Mouse (Mus musculus): Measurements from ENCODE around the gene Blm. TPM values are rescaled to one million over a fixed set of nuclear protein-coding genes. Genes with fewer than 3 reads are reported as not detected.

The Blm gene
- polyA plus RNA-seq, 1 experiment from 2014 or later: 11.3 TPM

DNA sequence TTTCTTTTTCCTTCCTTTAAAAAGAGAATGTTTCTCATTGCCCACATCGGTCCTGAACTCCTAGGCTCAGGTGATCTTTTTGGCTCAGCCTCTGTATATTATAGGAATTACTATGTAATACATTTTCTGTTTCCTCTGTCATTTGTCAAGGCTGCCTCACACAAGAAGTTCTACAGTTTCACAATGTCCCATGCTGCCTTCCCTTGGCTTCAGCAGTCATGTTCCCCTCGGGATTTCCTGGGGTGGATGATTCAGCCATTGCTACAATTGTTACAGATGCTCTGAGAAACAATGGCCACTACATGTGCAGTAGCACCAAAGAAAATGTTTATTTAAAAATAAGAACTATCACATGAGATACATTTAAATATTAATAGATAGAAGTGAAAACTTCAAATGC, 80.1 kb downstream of the Blm start:
- H3K27ac ChIP-seq: no peak overlapping the region
- no peak for ATAC-seq (ENCODE audit: low FRiP score)
- no peak overlapping the region for H3K4me2 ChIP-seq
- H3K9ac ChIP-seq: no peak overlapping the region
- 95% methylated on average over 2 of the region's 2 CpGs for WGBS
- no peaks in the 10 kb centered on the region for H3K9me3 ChIP-seq
- H3K27me3 ChIP-seq: no peaks in the 10 kb centered on the region
- H3K4me1 ChIP-seq (replicated peaks): no peaks in the 10 kb centered on the region
- peaks cover 33% of the 10 kb centered on the region for H3K36me3 ChIP-seq
- no peak overlapping the region for H3K4me3 ChIP-seq

DNA sequence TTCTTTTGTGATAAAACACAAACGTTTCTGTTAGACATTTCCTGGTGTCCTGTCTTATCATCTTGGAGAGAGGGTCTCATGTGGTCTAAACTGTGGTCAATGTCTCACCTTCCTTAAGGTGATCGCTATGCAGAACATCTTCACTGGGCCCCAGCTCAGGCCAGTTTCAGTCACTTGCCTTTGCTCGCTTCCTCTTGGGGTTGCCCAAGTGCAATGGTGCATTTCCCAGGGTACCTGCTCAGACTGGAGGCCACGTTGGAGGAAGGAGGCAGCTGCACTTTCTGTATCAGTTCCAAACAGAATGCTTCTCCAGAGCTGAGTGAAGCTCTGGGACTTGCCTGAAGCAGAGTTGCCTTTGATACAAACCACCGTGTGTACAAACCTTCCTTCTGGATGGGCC, 80.9 kb downstream of the Blm start:
- Histone ChIP-seq H3K4me3 (no peak overlapping the region), H3K27me3 (no peaks in the 10 kb centered on the region), H3K36me3 (peaks cover 29% of the 10 kb centered on the region), H3K4me1 (replicated peaks) (no peaks in the 10 kb centered on the region), H3K27ac (no peak overlapping the region), H3K9me3 (no peaks in the 10 kb centered on the region), H3K4me2 (no peak overlapping the region), H3K9ac (no peak overlapping the region)
- no peak for ATAC-seq (ENCODE audit: low FRiP score)
- 93% methylated on average over 5 of the region's 5 CpGs for WGBS

DNA sequence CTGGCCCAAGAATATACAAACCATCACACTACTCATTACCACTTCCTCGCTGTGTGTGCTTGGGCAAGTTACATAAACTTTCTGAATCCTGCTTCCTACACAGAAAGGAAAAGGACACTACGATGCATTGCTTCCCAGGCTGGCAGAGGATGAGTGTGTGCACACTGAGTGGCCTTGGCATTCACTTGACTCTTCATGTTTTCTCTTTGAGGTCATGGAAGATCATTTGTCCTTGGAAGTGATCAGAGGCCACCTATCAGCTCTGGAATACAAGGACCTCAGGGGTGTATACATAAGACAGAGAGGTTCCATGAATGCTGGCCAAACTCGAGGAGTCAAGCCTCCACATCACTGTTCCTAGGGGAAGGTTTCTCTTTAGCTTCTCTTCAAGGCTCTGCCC, 81.8 kb downstream of the Blm start:
- Histone ChIP-seq H3K4me3 (no peak overlapping the region), H3K4me2 (no peak overlapping the region), H3K27me3 (no peaks in the 10 kb centered on the region), H3K36me3 (peaks cover 29% of the 10 kb centered on the region), H3K27ac (no peak overlapping the region), H3K9ac (no peak overlapping the region), H3K9me3 (no peaks in the 10 kb centered on the region), H3K4me1 (replicated peaks) (no peaks in the 10 kb centered on the region)
- 87% methylated on average over 3 of the region's 3 CpGs for WGBS
- no peak for ATAC-seq (ENCODE audit: low FRiP score)

DNA sequence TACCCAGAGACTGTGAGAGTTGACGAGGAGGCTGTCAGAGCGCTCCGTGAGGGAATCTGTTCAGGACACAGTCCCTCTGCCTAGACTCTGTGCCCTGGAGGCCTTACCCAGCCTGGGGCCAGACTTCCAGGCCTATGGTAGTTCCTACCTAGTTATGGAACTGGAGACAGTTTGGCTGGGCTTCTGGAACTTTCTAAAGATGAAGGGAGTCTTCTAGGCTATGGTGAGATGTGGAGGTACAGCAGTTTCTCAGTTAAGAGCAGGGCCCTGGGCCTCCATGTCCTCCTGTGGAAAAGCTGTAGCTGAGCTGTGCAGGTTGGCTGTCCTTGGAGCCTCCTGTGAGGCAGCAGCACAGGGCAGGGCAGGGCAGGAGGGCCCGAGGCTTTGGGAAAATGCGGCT, 82.7 kb downstream of the Blm start:
- Histone ChIP-seq H3K4me1 (replicated peaks) (no peaks in the 10 kb centered on the region), H3K4me3 (no peak overlapping the region), H3K4me2 (no peak overlapping the region), H3K27me3 (no peaks in the 10 kb centered on the region), H3K9me3 (no peaks in the 10 kb centered on the region), H3K9ac (no peak overlapping the region), H3K36me3 (peaks cover 29% of the 10 kb centered on the region), H3K27ac (no peak overlapping the region)
- no peak for ATAC-seq (ENCODE audit: low FRiP score)
- 87% methylated on average over 5 of the region's 5 CpGs for WGBS

DNA sequence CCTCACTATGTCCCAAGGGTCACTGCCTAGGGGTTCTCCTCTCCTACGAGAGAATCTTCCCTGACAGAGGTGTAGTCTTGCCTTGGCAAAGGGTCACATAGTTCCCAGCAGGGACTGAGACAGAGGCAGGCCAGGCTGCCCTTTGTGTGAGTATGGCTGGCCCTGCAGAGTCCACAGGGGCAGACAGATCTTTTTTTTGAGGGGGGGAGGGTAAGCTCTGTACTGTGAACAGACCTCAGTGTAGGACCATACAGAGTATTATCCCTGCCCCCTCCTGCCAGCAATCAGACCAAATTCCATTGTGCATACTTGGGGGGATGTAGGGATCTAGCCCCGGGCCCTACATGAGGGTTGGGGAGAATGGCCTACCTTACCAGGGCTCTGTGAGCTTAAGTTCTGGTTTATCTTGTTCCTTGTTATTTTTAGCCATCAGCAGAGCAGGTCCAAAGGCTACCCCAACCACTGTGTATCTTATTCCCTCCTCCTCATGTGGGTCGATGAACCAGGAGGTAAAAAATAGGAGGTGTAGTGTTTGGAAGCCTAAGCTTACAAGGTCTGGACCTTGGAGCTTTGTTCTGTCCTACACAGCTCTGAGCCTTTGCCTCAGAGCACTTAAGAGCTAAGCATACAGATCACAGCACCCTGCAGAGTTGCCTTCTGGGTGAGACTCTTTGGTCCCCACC, 83.2 kb downstream of the Blm start:
- Histone ChIP-seq H3K4me1 (replicated peaks) (no peaks in the 10 kb centered on the region), H3K4me2 (no peak overlapping the region), H3K9me3 (no peaks in the 10 kb centered on the region), H3K4me3 (no peak overlapping the region), H3K36me3 (peaks cover 25% of the 10 kb centered on the region), H3K27me3 (no peaks in the 10 kb centered on the region), H3K27ac (no peak overlapping the region), H3K9ac (no peak overlapping the region)
- WGBS: 83% methylated on average over 3 of the region's 3 CpGs
- no peak for ATAC-seq (ENCODE audit: low FRiP score)

DNA sequence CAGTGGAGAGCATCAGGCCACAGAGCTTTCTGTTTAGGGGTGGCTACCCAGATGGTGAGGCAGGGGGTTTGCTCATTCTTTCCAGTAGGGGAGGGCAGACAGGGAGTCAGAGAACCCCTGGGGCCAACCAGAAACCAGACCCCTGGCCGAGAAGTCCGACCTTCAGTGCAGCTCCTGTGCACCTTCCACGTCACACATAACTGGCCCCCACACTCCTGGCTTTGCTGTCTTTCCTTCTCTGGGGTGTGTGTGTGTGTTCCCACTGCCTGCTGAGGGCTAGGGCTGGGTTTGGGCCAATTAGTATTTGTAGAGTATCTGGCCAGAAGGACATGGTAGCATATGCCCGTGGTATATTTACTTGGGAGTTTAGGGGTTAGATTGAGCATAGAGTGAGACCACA, 84.6 kb downstream of the Blm start:
- Histone ChIP-seq H3K9ac (no peak overlapping the region), H3K4me2 (no peak overlapping the region), H3K27me3 (no peaks in the 10 kb centered on the region), H3K27ac (no peak overlapping the region), H3K36me3 (peaks cover 22% of the 10 kb centered on the region), H3K4me1 (replicated peaks) (no peaks in the 10 kb centered on the region), H3K4me3 (no peak overlapping the region), H3K9me3 (no peaks in the 10 kb centered on the region)
- ATAC-seq (ENCODE audit: low FRiP score): no peak
- WGBS: 77% methylated on average over 4 of the region's 4 CpGs

DNA sequence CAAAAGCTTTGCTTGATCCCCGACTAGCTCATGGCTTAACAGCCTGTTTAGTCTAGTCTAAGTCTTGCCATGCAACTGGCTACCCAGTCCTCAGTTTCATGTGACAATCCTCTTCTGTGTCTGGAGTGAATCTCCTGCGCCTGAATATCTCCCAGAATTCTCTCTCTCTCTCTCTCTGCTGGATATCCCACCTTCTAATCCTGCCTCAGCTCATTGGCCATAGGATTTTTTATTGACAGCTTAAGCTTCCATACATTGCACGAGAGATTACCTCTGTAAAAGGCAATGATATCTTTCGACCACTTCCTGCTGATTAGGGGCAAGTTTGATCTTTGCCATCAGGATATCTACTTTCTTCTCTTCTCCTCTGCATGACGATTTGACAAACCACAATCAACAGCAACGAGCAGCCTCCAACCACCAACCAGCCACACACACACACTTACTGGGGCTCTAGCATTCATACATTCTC, 85.3 kb downstream of the Blm start:
- no peaks in the 10 kb centered on the region for H3K9me3 ChIP-seq
- H3K9ac ChIP-seq: no peak overlapping the region
- H3K27me3 ChIP-seq: no peaks in the 10 kb centered on the region
- peaks cover 22% of the 10 kb centered on the region for H3K36me3 ChIP-seq
- ATAC-seq (ENCODE audit: low FRiP score): no peak
- H3K4me1 ChIP-seq (replicated peaks): peaks cover 4% of the 10 kb centered on the region; the same call in 1 of the 2 replicates
- 90% methylated on average over 6 of the region's 6 CpGs for WGBS
- no peak overlapping the region for H3K27ac ChIP-seq
- H3K4me2 ChIP-seq: no peak overlapping the region
- no peak overlapping the region for H3K4me3 ChIP-seq

DNA sequence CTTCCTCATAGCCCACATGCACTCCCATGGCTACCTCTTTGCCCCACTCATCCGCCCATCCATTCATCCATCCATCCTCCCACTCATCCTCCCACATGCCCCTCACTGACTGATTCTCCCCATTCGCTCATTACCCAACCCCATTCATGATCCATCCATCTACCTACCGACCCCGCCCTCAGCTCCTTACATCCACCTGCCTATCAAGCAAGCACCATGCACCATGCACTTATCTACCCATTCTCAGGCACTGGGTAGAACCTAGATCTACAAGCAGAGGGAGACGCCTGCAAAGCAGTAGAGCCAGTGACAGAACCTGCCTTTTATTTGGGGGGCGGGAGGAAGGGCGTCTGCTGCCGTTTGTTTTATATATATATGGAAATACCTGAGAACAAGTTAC, 87.6 kb downstream of the Blm start:
- peaks cover 4% of the 10 kb centered on the region; the same call in 1 of the 2 replicates for H3K36me3 ChIP-seq
- no peak overlapping the region for H3K9ac ChIP-seq
- H3K27me3 ChIP-seq: no peaks in the 10 kb centered on the region
- no peaks in the 10 kb centered on the region for H3K9me3 ChIP-seq
- no peak overlapping the region for H3K27ac ChIP-seq
- peaks cover 4% of the 10 kb centered on the region for H3K4me1 ChIP-seq (replicated peaks)
- 93% methylated on average over 8 of the region's 8 CpGs for WGBS
- no peak for ATAC-seq (ENCODE audit: low FRiP score)
- no peak overlapping the region for H3K4me3 ChIP-seq
- H3K4me2 ChIP-seq: no peak overlapping the region

DNA sequence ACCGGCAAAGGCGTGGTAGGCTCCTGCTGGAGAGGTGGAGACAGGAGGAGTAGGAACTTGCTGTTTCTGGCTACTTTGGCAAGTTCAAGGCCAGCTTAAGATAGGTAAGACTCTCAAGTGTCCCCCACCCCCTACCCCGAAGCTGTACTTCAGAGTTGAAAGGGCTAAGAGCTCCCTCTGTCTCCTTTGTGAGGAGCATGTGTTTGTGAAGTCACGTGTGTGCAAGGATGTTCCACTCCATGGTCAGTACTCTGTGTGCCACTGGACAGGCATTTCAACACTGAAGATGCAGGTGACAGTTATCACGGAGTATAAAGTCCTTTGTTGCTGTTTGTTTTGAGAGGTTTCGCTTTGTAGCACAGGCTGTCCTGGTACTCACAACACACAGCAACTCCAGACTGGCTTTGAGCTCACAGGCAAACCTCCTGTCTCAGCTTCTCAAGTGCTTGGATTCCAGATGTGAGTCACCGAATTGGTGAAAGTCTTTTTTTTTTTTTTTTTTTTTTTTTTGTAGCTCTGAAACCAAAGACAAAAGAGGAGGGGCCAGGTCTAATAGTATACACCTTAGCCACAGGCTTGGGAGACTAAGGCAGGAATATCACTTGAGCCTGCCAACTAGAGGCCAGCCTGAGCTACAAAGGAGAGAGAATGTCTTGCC, 88.6 kb downstream of the Blm start:
- Histone ChIP-seq H3K4me2 (no peak overlapping the region), H3K36me3 (no peaks in the 10 kb centered on the region), H3K4me3 (no peak overlapping the region), H3K9ac (no peak overlapping the region), H3K27me3 (no peaks in the 10 kb centered on the region), H3K4me1 (replicated peaks) (peaks cover 4% of the 10 kb centered on the region), H3K9me3 (no peaks in the 10 kb centered on the region), H3K27ac (no peak overlapping the region)
- WGBS: 83% methylated on average over 7 of the region's 7 CpGs
- ATAC-seq (ENCODE audit: low FRiP score): no peak

DNA sequence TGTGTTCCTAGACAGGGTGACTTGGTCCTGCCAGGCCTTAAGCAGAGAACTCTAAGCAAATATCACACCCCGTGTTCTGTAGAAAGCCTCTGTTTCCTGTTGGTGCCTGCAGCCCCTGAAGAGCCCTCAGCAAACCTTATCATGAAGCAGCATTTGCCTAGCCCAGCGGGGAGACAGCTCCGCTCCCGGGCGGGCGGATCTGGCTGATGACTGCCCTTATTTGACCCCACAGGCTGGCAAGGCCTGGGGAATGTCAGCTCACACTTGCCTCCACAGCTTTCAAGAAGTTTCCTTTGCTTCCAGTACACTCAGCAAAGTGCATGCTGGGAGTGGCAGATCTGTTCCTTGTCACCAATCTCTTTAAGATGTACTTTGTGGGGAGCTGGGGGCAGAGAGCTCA, 89.4 kb downstream of the Blm start:
- no peak overlapping the region for H3K4me3 ChIP-seq
- H3K9me3 ChIP-seq: no peaks in the 10 kb centered on the region
- H3K4me1 ChIP-seq (replicated peaks): peaks cover 4% of the 10 kb centered on the region
- H3K27ac ChIP-seq: no peak overlapping the region
- H3K36me3 ChIP-seq: no peaks in the 10 kb centered on the region
- ATAC-seq (ENCODE audit: low FRiP score): no peak
- H3K9ac ChIP-seq: no peak overlapping the region
- 0 out of 2 replicates have a peak, but pooled peaks cover 3% of the 10 kb centered on the region for H3K27me3 ChIP-seq
- WGBS: 57% methylated on average over 6 of the region's 6 CpGs
- H3K4me2 ChIP-seq: no peak overlapping the region

DNA sequence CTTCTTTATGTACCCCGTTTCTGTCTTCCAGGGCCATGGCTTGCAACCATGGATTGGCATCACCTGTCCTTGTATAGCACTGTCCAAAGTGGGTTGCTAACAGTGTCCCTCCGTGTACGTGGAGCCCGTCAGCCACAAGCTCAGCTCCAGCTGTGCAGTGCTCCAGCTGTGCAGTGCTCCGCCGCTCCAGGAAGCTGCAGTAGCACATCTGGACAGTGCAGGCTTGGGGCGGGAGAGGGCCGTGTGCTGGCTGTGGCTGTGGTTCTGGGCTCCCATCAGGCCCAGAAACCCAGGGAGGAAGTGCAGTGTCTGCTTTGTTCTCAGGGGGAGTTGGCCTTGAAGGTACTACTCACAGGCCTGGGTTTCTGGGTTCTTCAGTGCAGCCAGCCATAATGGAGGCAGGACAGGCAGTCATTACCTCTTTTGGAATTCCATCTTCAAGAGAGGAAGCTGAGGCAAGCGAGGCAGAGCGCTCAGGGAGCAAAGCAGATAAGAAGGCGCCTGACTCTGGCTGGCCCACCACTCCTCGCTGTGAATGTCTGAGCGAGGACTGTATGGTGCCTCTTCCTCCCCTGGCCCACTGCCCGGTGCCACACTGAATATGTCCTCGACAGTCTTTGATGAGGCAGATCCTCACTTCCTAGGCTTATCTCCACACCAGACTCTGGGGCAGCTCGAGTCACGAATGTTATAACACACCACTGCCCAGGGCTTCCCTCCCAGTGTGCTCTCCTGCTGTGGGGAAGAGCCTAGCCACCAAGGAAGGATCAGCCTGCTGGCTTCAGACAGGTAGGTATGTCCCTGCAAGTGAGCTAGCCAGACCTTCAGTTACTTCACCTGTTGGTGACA, 90.3 kb downstream of the Blm start:
- Histone ChIP-seq H3K36me3 (no peaks in the 10 kb centered on the region), H3K9me3 (no peaks in the 10 kb centered on the region), H3K27ac (no peak overlapping the region), H3K9ac (no peak overlapping the region), H3K4me1 (replicated peaks) (peaks cover 4% of the 10 kb centered on the region), H3K27me3 (0 out of 2 replicates have a peak, but pooled peaks cover 3% of the 10 kb centered on the region), H3K4me3 (no peak overlapping the region), H3K4me2 (no peak overlapping the region)
- WGBS: 78% methylated on average over 17 of the region's 17 CpGs
- no peak for ATAC-seq (ENCODE audit: low FRiP score)

DNA sequence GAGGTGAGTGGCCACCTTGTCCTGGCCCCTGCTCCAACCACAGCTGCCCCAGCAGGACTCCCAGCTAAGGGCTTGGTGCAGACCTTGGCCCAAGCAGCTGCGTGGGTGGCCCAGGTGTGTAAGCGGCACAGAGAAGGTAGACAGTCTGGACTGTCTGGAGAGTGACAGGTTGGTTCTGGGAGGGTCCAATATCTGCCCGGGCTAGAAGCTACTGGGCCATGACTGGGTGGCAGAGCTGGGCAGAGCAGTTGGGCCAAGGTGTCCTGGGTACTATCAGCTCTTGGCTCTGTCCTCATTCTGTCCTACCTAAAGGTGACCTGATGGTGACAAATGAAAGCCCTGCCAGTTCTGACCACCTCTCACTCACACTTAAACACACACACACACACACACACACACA, 91.8 kb downstream of the Blm start:
- Histone ChIP-seq H3K9me3 (no peaks in the 10 kb centered on the region), H3K4me1 (replicated peaks) (peaks cover 4% of the 10 kb centered on the region), H3K27ac (no peak overlapping the region), H3K9ac (no peak overlapping the region), H3K4me2 (no peak overlapping the region), H3K27me3 (0 out of 2 replicates have a peak, but pooled peaks cover 3% of the 10 kb centered on the region), H3K36me3 (no peaks in the 10 kb centered on the region), H3K4me3 (no peak overlapping the region)
- ATAC-seq (ENCODE audit: low FRiP score): no peak
- 72% methylated on average over 3 of the region's 3 CpGs for WGBS
